Mouse (Mus musculus) midbrain, postnatal 0 days (tissue): Measurements from ENCODE around the gene Kcnip1. TPM values are rescaled to one million over a fixed set of nuclear protein-coding genes. Genes with fewer than 3 reads are reported as not detected.

Experiments used
- ATAC-seq: fragments of 200-750 bp; cut with Nextera tagmentation; 2 replicates; pipeline ENCODE4 v1.8.0; 2017; ENCODE audit warnings: moderate number of reproducible peaks, mild to moderate bottlenecking, moderate TSS enrichment, moderate library complexity; ENCODE audit not compliant: low FRiP score
- DNase-seq: peaks from one replicate; pipeline ENCODE4 v3.0.0-alpha.2; 2015; ENCODE audit warnings: low spot score
- H3K27ac ChIP-seq: fragments of 300-500 bp; sonication (generic); 2 replicates; pipeline ENCODE4 v1.5.1; 2014; ENCODE audit warnings: low read depth, mild to moderate bottlenecking, low read length, mixed read lengths
- H3K27me3 ChIP-seq: fragments of 300-500 bp; sonication (generic); 2 replicates; pipeline ENCODE4 v1.6.1; 2014; ENCODE audit warnings: low read length, control low read depth, mixed read lengths; ENCODE audit not compliant: insufficient read depth
- H3K36me3 ChIP-seq: fragments of 300-500 bp; sonication (generic); 2 replicates; pipeline ENCODE4 v1.6.1; 2014; ENCODE audit warnings: low read length, control low read depth, mixed read lengths; ENCODE audit not compliant: insufficient read depth
- H3K4me1 ChIP-seq: fragments of 300-500 bp; sonication (generic); 2 replicates; pipeline ENCODE4 v1.6.1; 2014; ENCODE audit warnings: mild to moderate bottlenecking, control low read depth, antibody characterized with exemption, low read length, mixed read lengths; ENCODE audit not compliant: insufficient read depth
- H3K4me2 ChIP-seq: fragments of 300-500 bp; sonication (generic); 2 replicates; pipeline ENCODE4 v1.6.1; 2014; ENCODE audit warnings: low read depth, mild to moderate bottlenecking, low read length, mixed read lengths; ENCODE audit not compliant: poor library complexity, severe bottlenecking
- H3K4me3 ChIP-seq: fragments of 300-500 bp; sonication (generic); 2 replicates; pipeline ENCODE4 v1.5.1; 2014; ENCODE audit warnings: low read depth, mild to moderate bottlenecking, low read length, moderate library complexity
- H3K9ac ChIP-seq: fragments of 300-500 bp; sonication (generic); replicated peaks from 2 replicates; pipeline ENCODE4 v1.6.1; 2014; ENCODE audit warnings: mild to moderate bottlenecking, low read length, moderate library complexity, mixed read lengths; ENCODE audit not compliant: poor library complexity, severe bottlenecking
- H3K9me3 ChIP-seq: fragments of 300-500 bp; sonication (generic); 2 replicates; pipeline ENCODE4 v1.6.1; 2016; ENCODE audit warnings: low read length, control low read depth
- CTCF ChIP-seq: IDR thresholded peaks from 2 replicates; pipeline ENCODE4 v1.5.1; 2016; ENCODE audit warnings: antibody characterized with exemption, mild to moderate bottlenecking
- WGBS: fragments of 180-500 bp; shearing (Covaris S2); extraction: QIAGEN DNeasy Blood & Tissue Kit; methylation state at CpG from one replicate; pipeline ENCODE4 v1.1.7; 2014; 5-methylcytosine and 5-hydroxymethylcytosine counted together
- polyA plus RNA-seq: library from polyadenylated mRNA; unstranded; fragments of >200 nt; fragmentation: Nextera tagmentation; extraction: Ambion mirVana; gene quantifications from 2 replicates; pipeline ENCODE4 v1.2.1, GENCODE M21; 2015
- total RNA-seq: library from RNA; depleted of rRNA; stranded (reverse); fragments of >200 nt; gene quantifications from 2 replicates; pipeline ENCODE4 v1.2.3, GENCODE M21; 2014

The Kcnip1 gene
- total and polyA plus RNA-seq, 2 experiments from 2014 or later, result 93.8 to 145 TPM

GRCm38 (mm10) chr11:33998244-33998643 lies 5.3 kb upstream of the Kcnip1 start:
- no peak for TF ChIP-seq CTCF
- Histone ChIP-seq H3K4me2 (no peak overlapping the region), H3K4me1 (peaks cover 1% of the 10 kb centered on the region; the same call in 1 of the 2 replicates), H3K9me3 (no peaks in the 10 kb centered on the region), H3K36me3 (no peaks in the 10 kb centered on the region), H3K27me3 (no peaks in the 10 kb centered on the region), H3K4me3 (no peak overlapping the region), H3K27ac (no peak overlapping the region), H3K9ac (no peak overlapping the region)
- WGBS, result 33% methylated on average over 10 of the region's 10 CpGs
- ATAC-seq, result no peak
- peak; percentile 34 for DNase-seq

DNA sequence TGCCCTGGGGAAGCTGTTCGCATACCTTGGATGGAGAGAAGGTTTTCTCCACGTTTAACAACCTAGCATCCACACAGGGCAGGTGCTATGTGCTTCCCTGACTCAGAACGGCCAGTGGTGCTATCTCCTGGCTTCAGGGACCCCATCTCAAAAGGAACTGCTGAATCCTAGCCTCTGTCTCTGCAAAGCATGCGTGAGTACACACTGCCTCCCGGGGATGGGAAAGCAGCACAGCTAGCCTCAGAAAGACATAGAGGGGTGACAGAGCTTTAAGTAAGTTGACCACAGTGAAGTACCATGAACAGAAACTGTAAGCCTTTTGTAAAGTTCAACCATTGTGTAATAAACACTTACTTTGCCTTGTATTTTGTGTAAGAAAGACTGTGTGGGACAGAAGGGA lies 544 bp upstream of the Kcnip1 start:
- DNase-seq (no peak), ATAC-seq (no peak)
- H3K4me1 ChIP-seq, result peaks cover 10% of the 10 kb centered on the region; the same call in 1 of the 2 replicates
- no peak overlapping the region for H3K4me3 ChIP-seq
- no peak overlapping the region for H3K4me2 ChIP-seq
- no peaks in the 10 kb centered on the region for H3K36me3 ChIP-seq
- H3K27ac ChIP-seq, result no peak overlapping the region
- H3K27me3 ChIP-seq, result no peaks in the 10 kb centered on the region
- TF ChIP-seq CTCF, result peak; percentile 49
- H3K9me3 ChIP-seq, result no peaks in the 10 kb centered on the region
- H3K9ac ChIP-seq, result no peak overlapping the region
- 50% methylated on average over 5 of the region's 5 CpGs for WGBS

GRCm38 (mm10) chr11:33990002-33990401 lies 3.0 kb downstream of the Kcnip1 start:
- no peak overlapping the region for H3K9ac ChIP-seq
- no peak overlapping the region for H3K4me3 ChIP-seq
- DNase-seq (no peak), ATAC-seq (no peak)
- H3K4me2 ChIP-seq, result no peak overlapping the region
- peaks cover 10% of the 10 kb centered on the region; the same call in 1 of the 2 replicates for H3K4me1 ChIP-seq
- no peaks in the 10 kb centered on the region for H3K27me3 ChIP-seq
- no peak for TF ChIP-seq CTCF
- no peaks in the 10 kb centered on the region for H3K36me3 ChIP-seq
- 89% methylated on average over 5 of the region's 5 CpGs for WGBS
- no peaks in the 10 kb centered on the region for H3K9me3 ChIP-seq
- no peak overlapping the region for H3K27ac ChIP-seq

DNA sequence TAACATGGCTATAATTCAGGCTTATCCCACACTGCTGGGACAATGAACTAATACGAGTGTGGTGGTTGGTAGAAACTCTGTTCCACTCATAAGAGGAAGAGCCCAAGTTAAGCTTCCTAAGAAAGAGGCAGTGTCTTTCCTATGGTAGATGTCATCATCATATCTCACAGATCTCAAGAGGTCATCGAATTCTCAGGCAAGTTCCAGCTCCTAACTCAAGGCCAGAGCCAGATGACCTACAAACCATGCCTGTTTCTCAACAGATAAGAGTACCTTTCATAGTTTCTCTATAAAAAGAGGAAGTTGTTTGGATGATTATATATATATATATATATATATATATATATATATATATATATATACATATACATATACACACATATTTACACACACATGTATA lies 6.4 kb downstream of the Kcnip1 start:
- no peak overlapping the region for H3K27ac ChIP-seq
- no peak overlapping the region for H3K4me3 ChIP-seq
- 83% methylated on average over 2 of the region's 2 CpGs for WGBS

DNA sequence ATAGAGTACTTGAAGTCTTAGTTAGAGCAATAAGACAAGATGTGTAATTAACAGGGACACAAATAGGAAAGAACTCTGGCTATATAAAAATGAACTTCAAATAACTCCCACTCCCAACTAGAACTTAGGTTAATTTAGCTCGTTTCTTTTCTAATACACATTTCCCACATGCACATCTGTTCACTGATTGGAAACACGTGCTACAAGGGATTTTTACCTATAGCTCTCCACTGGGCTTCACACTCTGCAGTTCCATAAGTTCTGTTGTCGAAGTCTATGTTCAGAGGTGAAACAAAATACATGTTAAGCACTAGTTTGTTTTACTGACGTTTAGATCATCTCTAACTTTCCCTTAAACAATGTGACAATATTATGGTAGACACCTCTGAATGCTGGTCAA lies 12.8 kb downstream of the Kcnip1 start:
- Histone ChIP-seq H3K4me2 (no peak overlapping the region), H3K9me3 (no peaks in the 10 kb centered on the region), H3K27me3 (no peaks in the 10 kb centered on the region), H3K36me3 (no peaks in the 10 kb centered on the region), H3K4me1 (no peaks in the 10 kb centered on the region), H3K9ac (no peak overlapping the region), H3K27ac (no peak overlapping the region), H3K4me3 (no peak overlapping the region)
- WGBS, result 86% methylated on average over 4 of the region's 4 CpGs
- no peak for TF ChIP-seq CTCF
- DNase-seq (no peak), ATAC-seq (no peak)

More for the DNA sequence above, 6.4 kb downstream of the Kcnip1 start:
- no peak for TF ChIP-seq CTCF
- no peak for DNase-seq
- Histone ChIP-seq H3K9ac (no peak overlapping the region), H3K27me3 (no peaks in the 10 kb centered on the region), H3K4me2 (no peak overlapping the region), H3K4me1 (no peaks in the 10 kb centered on the region), H3K36me3 (no peaks in the 10 kb centered on the region), H3K9me3 (no peaks in the 10 kb centered on the region)
- no peak for ATAC-seq

- H3K9me3 ChIP-seq, result no peaks in the 10 kb centered on the region
- no peaks in the 10 kb centered on the region for H3K4me1 ChIP-seq
- ATAC-seq (no peak), DNase-seq (no peak)
- H3K36me3 ChIP-seq, result no peaks in the 10 kb centered on the region
- no peak overlapping the region for H3K4me3 ChIP-seq
- H3K9ac ChIP-seq, result no peak overlapping the region
- no peaks in the 10 kb centered on the region for H3K27me3 ChIP-seq
- no peak overlapping the region for H3K27ac ChIP-seq
- H3K4me2 ChIP-seq, result no peak overlapping the region
- no peak for TF ChIP-seq CTCF
- 86% methylated on average over 2 of the region's 2 CpGs for WGBS
These were observed 17.8 kb downstream of the Kcnip1 start for GRCm38 (mm10) chr11:33975121-33975520.
